Mouse (Mus musculus) stomach, postnatal 0 days (tissue): ENCODE results near the gene Nr2f2. TPM values are rescaled to one million over a fixed set of nuclear protein-coding genes. Genes with fewer than 3 reads are reported as not detected.

Experiments
- ATAC-seq: fragments of 200-750 bp; cut with Nextera tagmentation; 2 replicates; pipeline ENCODE4 v1.8.0; 2017; ENCODE audit not compliant: low FRiP score, low TSS enrichment
- DNase-seq: peaks from one replicate; pipeline ENCODE4 v3.0.0-alpha.2; 2016; ENCODE audit warnings: low spot score
- H3K27ac ChIP-seq: fragments of 300-500 bp; sonication (generic); replicated peaks from 2 replicates; pipeline ENCODE4 v1.5.1; 2014; ENCODE audit warnings: mild to moderate bottlenecking, control low read depth
- H3K27me3 ChIP-seq: fragments of 300-500 bp; sonication (generic); 2 replicates; pipeline ENCODE4 v1.6.1; 2014; ENCODE audit warnings: low read length; ENCODE audit not compliant: control insufficient read depth, insufficient read depth
- H3K36me3 ChIP-seq: fragments of 300-500 bp; sonication (generic); 2 replicates; pipeline ENCODE4 v1.6.1; 2014; ENCODE audit warnings: low read length, mixed read lengths; ENCODE audit not compliant: control insufficient read depth, insufficient read depth
- H3K4me1 ChIP-seq: fragments of 300-500 bp; sonication (generic); replicated peaks from 2 replicates; pipeline ENCODE4 v1.6.1; 2014; ENCODE audit warnings: antibody characterized with exemption; ENCODE audit not compliant: control insufficient read depth, insufficient read depth
- H3K4me2 ChIP-seq: fragments of 300-500 bp; sonication (generic); replicated peaks from 2 replicates; pipeline ENCODE4 v1.6.1; 2014; ENCODE audit warnings: low read depth, mild to moderate bottlenecking, control low read depth, moderate library complexity
- H3K4me3 ChIP-seq: fragments of 300-500 bp; sonication (generic); 2 replicates; pipeline ENCODE4 v1.5.1; 2014; ENCODE audit warnings: low read depth, low read length, control low read depth
- H3K9ac ChIP-seq: fragments of 300-500 bp; sonication (generic); 2 replicates; pipeline ENCODE4 v1.6.1; 2014; ENCODE audit warnings: mild to moderate bottlenecking, low read length, control low read depth, mixed read lengths
- H3K9me3 ChIP-seq: fragments of 300-500 bp; sonication (generic); 2 replicates; pipeline ENCODE4 v1.6.1; 2016; ENCODE audit warnings: low read length; ENCODE audit not compliant: control insufficient read depth
- CTCF ChIP-seq: IDR thresholded peaks from 2 replicates; pipeline ENCODE4 v1.5.1; 2016; ENCODE audit warnings: antibody characterized with exemption, low read depth, mild to moderate bottlenecking, moderate library complexity
- EP300 ChIP-seq: optimal IDR thresholded peaks from 2 replicates; pipeline ENCODE3; 2016; ENCODE audit warnings: antibody characterized with exemption
- WGBS: fragments of 180-500 bp; shearing (Covaris S2); extraction: QIAGEN DNeasy Blood & Tissue Kit; methylation state at CpG from one replicate; pipeline ENCODE4 v1.1.7; 2014; 5-methylcytosine and 5-hydroxymethylcytosine counted together
- polyA plus RNA-seq: library from polyadenylated mRNA; unstranded; fragments of >200 nt; fragmentation: Nextera tagmentation; extraction: Ambion mirVana; gene quantifications from 2 replicates; pipeline ENCODE4 v1.2.1, GENCODE M21; 2015

The Nr2f2 gene
- polyA plus RNA-seq, 1 experiment from 2014 or later = 53.9 TPM

DNA sequence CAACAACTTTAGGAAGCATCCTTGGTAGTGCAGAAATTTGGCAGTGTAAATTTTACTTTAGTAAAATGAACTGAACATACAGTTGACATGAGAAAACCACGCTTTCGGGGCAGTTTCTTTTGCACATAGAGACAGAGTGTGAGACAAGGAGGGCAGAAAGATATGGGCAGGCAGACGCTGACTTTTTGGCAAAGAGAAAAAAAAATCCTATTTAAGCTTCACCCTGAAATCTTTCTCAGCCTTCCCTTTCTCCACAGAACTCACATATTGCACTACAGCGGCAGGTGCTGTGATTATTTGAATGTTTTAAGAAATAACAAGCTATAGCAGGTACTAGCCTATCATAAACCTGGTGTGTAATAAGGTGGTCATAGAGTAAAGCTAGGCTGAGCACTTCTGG, 3.2 kb downstream of the Nr2f2 start:
- ATAC-seq = no peak
- DNase-seq = no peak
- Histone ChIP-seq H3K36me3 (no peaks in the 10 kb centered on the region), H3K27ac (0 out of 2 replicates have a peak overlapping the region, but pooled peaks have one; percentile 45), H3K4me1 (no peaks in the 10 kb centered on the region), H3K27me3 (no peaks in the 10 kb centered on the region), H3K9ac (no peak overlapping the region; the same call in 1 of the 2 replicates), H3K9me3 (no peaks in the 10 kb centered on the region), H3K4me3 (peak overlapping the region; percentile 62), H3K4me2 (peak overlapping the region; percentile 72)
- TF ChIP-seq CTCF = no peak
- TF ChIP-seq EP300 = no peak
- 48% methylated on average over 4 of the region's 4 CpGs for WGBS

GRCm38 (mm10) chr7:70362526-70363170, 3.9 kb downstream of the Nr2f2 start:
- DNase-seq (no peak), ATAC-seq (no peak)
- TF ChIP-seq EP300 (no peak), CTCF (no peak)
- H3K9me3 ChIP-seq = no peaks in the 10 kb centered on the region
- no peak overlapping the region; the same call in 1 of the 2 replicates for H3K27ac ChIP-seq
- 23% methylated on average over 12 of the region's 12 CpGs for WGBS
- H3K9ac ChIP-seq = peak overlapping the region; percentile 75
- no peaks in the 10 kb centered on the region; the same call in 1 of the 2 replicates for H3K36me3 ChIP-seq
- peak overlapping the region; percentile 72 for H3K4me2 ChIP-seq
- peak overlapping the region; percentile 62 for H3K4me3 ChIP-seq
- no peaks in the 10 kb centered on the region for H3K27me3 ChIP-seq
- H3K4me1 ChIP-seq = no peaks in the 10 kb centered on the region

DNA sequence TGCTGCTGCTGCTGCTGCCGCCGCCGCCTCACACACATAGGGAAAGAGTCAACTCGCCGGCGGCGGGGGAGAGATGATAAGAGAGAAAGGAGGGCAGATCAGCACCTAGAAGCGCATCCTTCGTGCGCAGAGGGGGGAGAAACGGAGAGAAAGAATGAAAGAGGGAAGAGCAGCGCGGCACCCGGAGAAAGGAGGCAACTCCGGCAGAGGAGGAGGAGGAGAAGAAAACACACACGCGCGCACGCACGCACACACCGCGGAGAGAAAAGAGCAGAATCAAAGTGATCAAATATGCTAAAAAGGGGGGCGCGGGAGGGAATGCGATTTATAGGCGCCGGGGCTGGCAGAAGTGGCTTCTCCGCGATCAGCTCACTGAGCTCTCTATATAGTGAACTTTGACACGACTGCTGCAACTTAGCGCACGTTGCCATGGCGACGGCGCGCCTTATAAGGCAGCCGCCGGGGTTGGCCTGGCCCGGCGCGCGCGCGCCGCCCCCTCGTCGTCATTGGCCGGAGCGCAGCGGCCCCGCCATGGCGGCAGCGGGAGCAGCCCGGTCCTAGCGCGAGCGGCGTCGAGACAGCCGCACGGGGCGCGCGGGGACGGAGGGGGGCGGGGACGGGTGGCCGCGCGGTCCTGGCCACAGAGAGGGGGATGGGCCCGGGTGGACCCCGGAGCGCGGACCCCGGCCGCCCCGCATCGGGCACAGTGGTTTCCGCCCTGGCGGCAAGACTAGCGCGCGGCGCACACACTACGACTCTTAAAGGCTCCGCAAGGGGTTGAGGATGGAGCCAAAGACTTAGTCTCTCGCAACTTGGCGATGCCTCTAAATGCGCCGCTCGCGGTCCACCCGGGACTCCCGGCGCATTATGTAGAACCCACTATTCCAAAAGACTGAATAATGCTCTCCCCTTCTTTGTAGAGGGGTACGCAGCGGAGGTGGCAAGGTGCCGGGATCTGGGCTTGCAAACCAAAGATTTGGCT, 4.9 kb downstream of the Nr2f2 start:
- ATAC-seq = peak; percentile 90
- Histone ChIP-seq H3K27me3 (no peaks in the 10 kb centered on the region), H3K36me3 (no peaks in the 10 kb centered on the region; the same call in 1 of the 2 replicates), H3K4me3 (peak overlapping the region; percentile 62), H3K9me3 (no peaks in the 10 kb centered on the region), H3K9ac (peak overlapping the region; percentile 97), H3K27ac (peak overlapping the region; percentile 99), H3K4me2 (peak overlapping the region; percentile 72), H3K4me1 (no peaks in the 10 kb centered on the region)
- under 1% methylated on average over 85 of the region's 98 CpGs for WGBS
- TF ChIP-seq EP300 (no peak), CTCF (peak; percentile 16; the same call in 1 of the 2 replicates)
- peak; percentile 95 for DNase-seq

DNA sequence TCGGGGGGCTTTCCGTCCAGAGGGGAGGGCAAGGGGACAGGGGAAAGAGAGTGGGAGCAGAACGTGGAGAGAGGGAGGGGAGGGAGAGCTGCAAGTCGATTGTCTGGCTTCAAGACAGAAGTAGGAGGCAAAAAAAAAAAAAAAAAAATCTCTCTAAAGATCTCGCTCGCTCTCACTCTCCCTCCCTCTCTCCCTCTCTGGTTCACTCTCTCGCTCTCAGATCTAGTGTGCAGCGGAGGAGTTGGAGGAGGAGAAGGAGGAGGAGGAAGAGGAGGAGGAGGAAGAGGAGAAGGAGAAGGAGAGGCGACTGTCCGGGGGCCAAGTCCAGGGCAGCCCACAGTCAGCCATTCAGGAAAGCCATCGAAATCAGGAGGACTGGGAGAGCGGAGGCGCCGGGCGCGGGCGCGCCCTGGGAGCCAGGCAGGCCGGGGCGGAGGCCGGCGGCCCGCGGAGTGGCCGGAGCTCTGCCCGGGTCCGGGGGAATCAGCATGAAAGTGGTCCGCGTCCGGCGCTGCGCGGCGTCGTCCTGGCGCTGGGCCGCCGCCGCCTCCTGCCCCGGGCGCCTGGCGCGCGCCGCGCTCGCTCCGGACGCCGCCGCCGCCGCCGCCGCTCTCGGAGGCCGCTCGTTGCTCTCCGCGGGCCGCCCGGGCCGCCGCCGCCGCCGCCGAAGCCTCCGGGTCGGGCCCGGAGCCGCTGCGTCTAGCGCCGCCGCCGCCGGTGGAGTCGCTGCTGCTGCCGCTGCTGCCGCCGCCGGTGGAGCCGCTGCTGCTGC, 5.7 kb downstream of the Nr2f2 start:
- Histone ChIP-seq H3K4me3 (peak overlapping the region; percentile 62), H3K27me3 (no peaks in the 10 kb centered on the region), H3K4me1 (no peaks in the 10 kb centered on the region; the same call in 1 of the 2 replicates), H3K4me2 (peak overlapping the region; percentile 72), H3K36me3 (no peaks in the 10 kb centered on the region; the same call in 1 of the 2 replicates), H3K9me3 (no peaks in the 10 kb centered on the region), H3K27ac (peak overlapping the region; percentile 99), H3K9ac (peak overlapping the region; percentile 97)
- WGBS = under 1% methylated on average over 45 of the region's 84 CpGs
- peak; percentile 61 for DNase-seq
- TF ChIP-seq CTCF (no peak; the same call in 1 of the 2 replicates), EP300 (no peak)
- peak; percentile 21 for ATAC-seq

GRCm38 (mm10) chr7:70359791-70360581, 6.5 kb downstream of the Nr2f2 start:
- TF ChIP-seq EP300 = no peak
- TF ChIP-seq CTCF = no peak
- Histone ChIP-seq H3K4me3 (peak overlapping the region; percentile 62), H3K4me1 (no peaks in the 10 kb centered on the region; the same call in 1 of the 2 replicates), H3K27ac (peak overlapping the region; percentile 99), H3K4me2 (peak overlapping the region; percentile 72), H3K9ac (peak overlapping the region; percentile 97), H3K27me3 (no peaks in the 10 kb centered on the region), H3K9me3 (no peaks in the 10 kb centered on the region), H3K36me3 (no peaks in the 10 kb centered on the region; the same call in 1 of the 2 replicates)
- no peak for ATAC-seq
- DNase-seq = no peak
- WGBS = under 1% methylated on average over 62 of the region's 75 CpGs
